8 mouse cellular contexts compared by ENCODE assay signal in the genomic region with DNA sequence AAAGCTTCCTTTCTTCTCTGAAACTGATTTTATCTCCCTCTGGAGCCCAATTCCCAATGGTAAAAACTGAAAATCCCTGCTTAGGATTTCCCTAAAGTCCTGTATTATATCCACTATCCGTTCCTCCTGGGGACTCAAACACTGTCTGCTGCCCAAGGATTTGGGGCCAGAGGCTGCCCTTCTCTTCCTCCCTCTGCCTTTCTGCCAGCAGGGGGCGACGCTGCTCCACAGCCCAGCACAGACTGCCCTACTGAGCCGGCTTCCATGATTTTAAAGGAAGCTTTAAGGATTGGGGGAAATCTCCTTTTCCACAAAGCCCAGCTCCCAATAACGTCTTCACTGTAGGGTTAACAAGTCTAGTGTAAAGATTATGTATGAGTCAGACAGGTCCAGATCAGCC.
A peak's percentile ranks its signal among the peaks of the same experiment; 100 is the strongest.
DNase-seq lines count a peak whose midpoint lies in the region.

No protein-coding gene starts in this region.

- intact Hi-C loops in gastrocnemius, postnatal 14 days (cut with DNase I; ENCODE audit: low total_unique reads) = no loop called here

- peak; percentile 10 to 57 for DNase-seq in adrenal gland, adult (ENCODE audit: inconsistent age in 2 of 2, low spot score in 1 of 2)
- no peak for DNase-seq in adrenal gland, adult 8-10 months
- peak; percentile 6 to 47 for DNase-seq in kidney, postnatal 36 days
- no peak for DNase-seq in kidney, postnatal 14 days
- DNase-seq in urinary bladder, postnatal 25 days (ENCODE audit: low spot score) = peak; percentile 9
- no peak for DNase-seq in urinary bladder, adult 18-20 months (ENCODE audit: low spot score in 2 of 2)
- DNase-seq in retina, postnatal 1 day = peak; percentile 51
- no peak for DNase-seq in gastrocnemius, postnatal 14 days

Comparison
In these comparisons a context has a peak if more than half of its experiments do, and no peak if none do; other contexts are left out.
1. DNase-seq: peak in adrenal gland, adult (2 of 2), kidney, postnatal 36 days (2 of 2), urinary bladder, postnatal 25 days (single experiment) and retina, postnatal 1 day (single experiment); none in adrenal gland, adult 8-10 months (single experiment), kidney, postnatal 14 days (single experiment), urinary bladder, adult 18-20 months (0 of 2) and gastrocnemius, postnatal 14 days (single experiment).